Mouse (Mus musculus): Measurements from ENCODE around the gene C2cd4d. TPM values are rescaled to one million over a fixed set of nuclear protein-coding genes. Genes with fewer than 3 reads are reported as not detected.
A peak's percentile ranks its signal among the peaks of the same experiment; 100 is the strongest.

Gene C2cd4d
- polyA plus RNA-seq, 1 experiment, result 0.42 TPM

DNA sequence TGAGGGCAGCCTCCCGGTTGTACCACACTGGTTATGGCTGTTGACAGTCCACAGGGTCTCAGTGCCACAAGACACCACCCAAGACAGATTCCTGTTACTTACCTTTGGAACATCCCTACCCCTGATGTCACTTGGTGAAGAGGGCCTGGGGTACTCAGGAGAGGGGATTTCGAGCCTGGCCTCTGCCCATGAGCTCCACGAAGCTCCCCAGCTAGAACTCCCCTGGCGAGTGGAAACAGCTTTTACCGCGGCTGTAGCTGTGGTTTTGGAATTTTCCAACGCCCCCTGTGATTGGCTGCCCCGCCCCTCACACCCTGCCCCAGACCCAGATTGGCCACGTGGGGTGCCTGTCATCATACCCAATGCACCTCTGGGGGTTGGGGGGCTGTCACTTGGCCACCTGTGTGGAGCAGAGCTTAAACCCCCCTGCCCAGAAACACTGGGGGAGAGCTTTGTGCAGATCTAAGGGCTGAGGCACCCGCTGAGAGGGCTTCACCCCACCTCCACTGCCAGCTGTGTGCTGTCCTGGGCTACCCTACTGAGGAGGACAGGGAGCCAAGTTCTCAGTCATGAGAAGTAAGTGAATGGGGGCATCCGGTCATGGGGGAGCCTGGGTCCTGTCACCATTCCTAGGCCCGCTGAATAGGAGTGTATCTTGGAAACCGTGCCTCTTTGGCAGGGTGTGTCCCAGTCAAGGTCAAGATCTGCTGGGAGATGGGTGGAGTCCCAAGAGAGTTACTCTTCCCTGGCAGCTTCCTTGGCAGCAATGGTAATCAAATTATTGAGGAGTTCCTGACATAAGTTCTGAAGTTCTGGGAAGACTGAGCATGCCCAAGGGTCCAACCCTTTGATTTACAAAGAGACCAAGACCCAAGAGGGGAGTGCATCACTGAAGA, 15.0 kb downstream of the C2cd4d start:
- DNase-seq (ENCODE audit: low read depth), result no peak

GRCm38 (mm10) chr3:94379831-94380510, 17.7 kb downstream of the C2cd4d start:
- DNase-seq (ENCODE audit: low read depth), result no peak

DNA sequence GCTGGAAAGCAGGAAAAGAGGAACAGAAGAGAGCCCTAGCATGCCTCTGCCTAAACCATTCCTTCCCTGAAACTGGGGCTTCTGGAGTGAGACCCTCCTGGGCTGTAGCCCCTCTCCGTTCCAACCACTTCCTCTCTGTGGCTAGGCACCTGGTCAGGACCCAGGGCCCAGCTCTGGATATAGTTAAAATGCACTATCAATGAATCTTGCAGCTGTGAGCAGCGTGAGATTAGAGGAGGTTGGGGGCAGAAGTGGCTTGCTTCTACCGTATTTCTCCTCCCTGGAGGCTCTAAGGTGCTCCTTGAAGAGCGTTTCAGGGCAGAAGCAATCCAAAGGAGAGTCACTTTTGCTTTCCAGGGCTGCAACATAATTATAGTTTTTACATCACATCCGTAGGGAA, 20.1 kb downstream of the C2cd4d start:
- no peak for DNase-seq (ENCODE audit: low read depth)

DNA sequence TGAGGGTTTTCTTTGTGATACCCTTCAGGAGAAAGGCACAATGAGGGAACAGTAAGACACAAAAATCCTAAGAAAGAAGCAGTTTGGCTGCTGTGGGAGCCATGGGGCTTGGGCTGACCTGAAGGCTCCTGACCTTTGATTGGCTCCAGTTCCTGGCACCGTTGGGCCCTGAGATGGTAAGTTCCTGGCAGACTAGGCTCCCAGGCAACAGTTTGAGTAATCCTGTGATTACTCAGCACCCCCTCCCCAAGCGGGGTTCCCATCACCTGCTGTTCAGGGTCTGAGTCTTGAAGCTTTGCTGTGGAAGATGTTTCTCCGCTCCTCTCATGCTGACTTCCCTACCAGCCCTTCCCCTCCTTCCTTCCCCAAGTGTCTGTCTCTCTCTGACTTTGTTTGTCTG, 21.2 kb downstream of the C2cd4d start:
- no peak for DNase-seq (ENCODE audit: low read depth)

DNA sequence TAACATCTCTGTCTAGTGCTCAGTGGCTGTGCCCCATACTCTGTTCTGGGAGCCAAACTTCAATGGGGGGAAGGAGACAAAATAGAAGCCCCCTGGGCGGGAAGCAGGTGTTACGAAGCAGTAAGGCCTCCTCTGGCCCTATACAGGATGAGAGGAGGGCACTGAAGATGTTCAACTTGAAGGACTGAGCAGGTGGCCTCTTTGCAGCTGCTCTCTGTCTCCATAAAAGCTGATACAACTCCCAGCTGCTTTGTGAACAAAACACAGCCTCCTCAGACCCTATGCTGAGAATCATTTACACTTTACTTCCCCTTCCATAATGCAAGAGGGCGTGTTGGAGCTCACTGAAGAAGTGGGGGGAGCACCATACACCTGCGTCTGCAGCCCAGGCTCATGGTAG, 24.4 kb downstream of the C2cd4d start:
- no peak for DNase-seq (ENCODE audit: low read depth)

DNA sequence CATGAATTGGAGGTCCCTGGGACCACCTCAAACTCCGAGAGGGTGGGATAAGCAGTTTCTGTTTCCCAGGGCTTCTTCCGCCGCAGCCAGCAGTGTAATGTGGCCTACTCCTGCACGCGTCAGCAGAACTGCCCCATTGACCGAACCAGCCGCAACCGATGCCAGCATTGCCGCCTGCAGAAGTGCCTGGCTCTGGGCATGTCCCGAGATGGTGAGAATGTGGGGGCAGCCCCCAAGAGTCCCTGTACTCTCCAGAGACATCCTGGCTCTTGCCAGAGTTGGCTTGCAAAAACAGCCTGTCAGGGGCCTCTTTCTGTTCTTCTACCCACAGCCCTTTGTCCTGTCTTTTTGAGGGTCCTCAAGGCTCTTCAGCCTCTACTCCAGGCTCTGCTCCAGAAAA, 25.2 kb downstream of the C2cd4d start:
- no peak for DNase-seq (ENCODE audit: low read depth)

DNA sequence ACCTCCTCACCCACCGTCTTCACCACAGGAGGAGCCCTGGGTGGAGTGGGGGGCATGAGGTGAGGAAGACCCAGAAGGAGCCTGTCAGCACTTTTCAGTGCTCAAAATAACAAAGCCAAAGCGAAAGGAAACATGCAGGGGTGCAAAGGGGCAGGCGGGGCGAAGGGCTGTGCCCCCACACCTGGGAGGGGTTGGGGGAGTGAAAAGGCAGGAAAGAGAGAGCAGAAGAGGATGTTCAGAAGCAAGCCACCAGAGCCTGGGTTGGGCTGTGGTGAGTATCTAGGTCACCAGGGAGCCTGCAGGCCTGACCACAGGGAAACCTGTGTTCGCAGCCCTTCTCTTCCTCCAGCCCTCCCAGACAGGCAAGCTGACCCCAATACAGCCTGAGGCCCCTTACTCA, 25.8 kb downstream of the C2cd4d start:
- no peak for DNase-seq (ENCODE audit: low read depth)

DNA sequence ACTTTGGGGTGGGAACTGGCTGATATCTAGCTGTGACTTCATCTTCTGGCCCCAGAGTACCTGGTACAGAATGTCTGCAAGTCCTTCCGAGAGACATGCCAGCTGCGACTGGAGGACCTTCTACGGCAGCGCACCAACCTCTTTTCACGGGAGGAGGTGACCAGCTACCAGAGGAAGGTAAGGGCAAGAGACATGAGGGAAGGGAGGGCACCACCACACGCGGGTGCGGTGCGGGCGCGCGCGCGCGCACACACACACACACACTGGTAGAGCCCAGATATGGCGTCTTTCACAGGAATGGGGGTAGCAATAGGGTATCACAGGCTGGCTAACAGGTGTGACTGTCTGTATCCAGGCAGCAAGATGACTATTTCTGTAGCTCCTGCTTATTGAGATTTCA, 27.2 kb downstream of the C2cd4d start:
- no peak for DNase-seq (ENCODE audit: low read depth)

- DNase-seq (ENCODE audit: low read depth), result no peak
Observed at GRCm38 (mm10) chr3:94391001-94391400, 28.8 kb downstream of the C2cd4d start.

DNA sequence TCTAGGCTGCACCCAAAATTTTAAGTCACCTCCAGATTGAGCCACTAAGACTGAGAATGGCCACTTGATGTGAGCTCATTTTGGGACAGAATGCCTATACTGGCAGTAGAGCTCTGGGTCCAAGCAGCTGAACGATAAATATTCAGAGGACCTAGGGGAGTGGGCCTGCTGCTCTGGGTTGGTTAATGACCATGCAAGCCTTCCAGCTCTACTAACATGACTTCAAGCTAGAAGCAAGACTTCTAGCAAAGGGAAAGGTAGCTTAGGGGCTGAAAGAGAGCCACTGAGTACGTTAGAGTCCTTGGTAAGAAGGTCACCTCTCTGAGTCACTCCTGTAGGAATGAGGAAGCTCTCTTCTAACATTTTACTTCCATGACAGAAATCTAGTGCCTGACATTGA, 29.9 kb downstream of the C2cd4d start:
- no peak for DNase-seq (ENCODE audit: low read depth)

- no peak for DNase-seq (ENCODE audit: low read depth)
Observed at GRCm38 (mm10) chr3:94393049-94393448, 30.8 kb downstream of the C2cd4d start.

DNA sequence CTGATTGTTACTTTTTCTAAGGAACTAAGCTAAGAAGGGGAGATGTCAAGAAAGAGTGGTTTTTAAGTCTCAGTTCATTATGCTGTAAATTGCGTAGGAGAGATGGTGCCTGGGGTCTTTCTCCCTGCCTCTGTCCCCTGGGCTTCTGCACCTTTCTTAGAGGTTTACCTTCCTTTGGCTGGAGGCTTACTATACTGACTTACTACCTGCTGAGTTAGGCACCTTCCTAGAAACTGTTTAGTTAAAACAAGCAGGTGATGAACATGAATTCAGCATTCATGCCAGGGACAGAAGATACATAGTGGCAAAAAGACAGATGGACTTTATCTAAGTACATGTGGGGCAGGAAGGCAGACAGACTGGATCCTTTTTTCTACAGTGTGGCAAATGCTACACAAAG, 34.1 kb downstream of the C2cd4d start:
- no peak for DNase-seq (ENCODE audit: low read depth)

- no peak for DNase-seq (ENCODE audit: low read depth)
Observed at GRCm38 (mm10) chr3:94396851-94397250, 34.6 kb downstream of the C2cd4d start.

DNA sequence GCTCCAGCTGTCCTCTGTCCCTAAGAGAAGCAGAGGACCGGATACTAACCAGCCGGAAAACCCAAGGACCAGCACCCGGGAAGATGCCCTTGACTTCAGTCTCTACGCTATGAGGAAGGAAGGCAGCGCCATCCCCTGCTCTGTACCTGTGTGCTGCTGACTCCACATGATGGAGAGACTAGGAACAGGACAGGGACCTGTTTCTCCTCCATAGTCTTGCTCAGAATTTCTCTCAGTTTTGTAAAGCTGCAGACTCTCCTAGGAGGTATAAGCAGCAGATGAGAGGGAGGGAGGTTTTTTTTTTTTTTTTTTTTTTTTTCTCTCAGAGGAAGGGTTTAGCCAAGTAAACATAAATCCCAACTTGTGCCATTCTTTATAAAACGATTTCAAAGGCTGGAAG, 36.0 kb downstream of the C2cd4d start, which contains the start of gene Lingo4:
Gene Lingo4 (plus strand): TSS at position 301 of the 400 bp plus-strand sequence.
- DNase-seq (ENCODE audit: low read depth), result no peak

GRCm38 (mm10) chr3:94398943-94399481, 36.8 kb downstream of the C2cd4d start:
- DNase-seq (ENCODE audit: low read depth), result no peak

GRCm38 (mm10) chr3:94399663-94400310, 37.5 kb downstream of the C2cd4d start:
- DNase-seq (ENCODE audit: low read depth), result no peak

GRCm38 (mm10) chr3:94402451-94402850, 40.2 kb downstream of the C2cd4d start:
- no peak for DNase-seq (ENCODE audit: low read depth)

DNA sequence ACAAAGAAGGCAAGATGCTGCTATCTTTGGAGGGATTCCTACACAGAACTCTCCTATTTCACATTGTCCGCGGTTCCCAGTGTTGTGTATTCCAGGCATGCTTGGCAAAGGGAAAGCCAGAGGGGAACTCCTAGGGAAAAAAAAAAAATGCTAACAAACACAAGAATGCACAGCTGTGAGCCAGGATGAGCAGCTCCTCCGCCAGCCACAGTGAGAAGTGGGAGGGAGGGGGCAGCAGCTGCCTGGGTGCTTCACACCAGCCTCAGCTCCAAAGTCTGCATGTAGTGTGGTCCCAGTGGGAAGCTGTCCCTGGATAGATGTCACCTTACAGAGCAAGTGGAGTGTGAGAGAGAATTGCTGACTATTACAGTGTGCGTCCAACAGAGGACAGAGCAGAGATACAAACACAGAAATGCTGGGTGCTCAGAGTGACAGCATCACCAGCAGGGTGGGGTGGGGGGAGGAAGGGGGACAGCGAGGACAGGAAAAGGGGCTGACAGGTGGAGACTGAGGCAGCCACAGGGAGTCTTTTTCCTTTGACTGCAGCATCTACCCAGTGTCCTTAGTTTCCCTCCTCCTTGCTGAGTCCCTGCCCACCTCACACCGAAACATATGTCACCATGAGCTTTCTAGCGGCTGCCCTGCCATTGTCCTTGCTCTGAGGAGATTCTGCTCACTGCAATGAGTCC, 42.3 kb downstream of the C2cd4d start:
- DNase-seq (ENCODE audit: low read depth), result no peak

DNA sequence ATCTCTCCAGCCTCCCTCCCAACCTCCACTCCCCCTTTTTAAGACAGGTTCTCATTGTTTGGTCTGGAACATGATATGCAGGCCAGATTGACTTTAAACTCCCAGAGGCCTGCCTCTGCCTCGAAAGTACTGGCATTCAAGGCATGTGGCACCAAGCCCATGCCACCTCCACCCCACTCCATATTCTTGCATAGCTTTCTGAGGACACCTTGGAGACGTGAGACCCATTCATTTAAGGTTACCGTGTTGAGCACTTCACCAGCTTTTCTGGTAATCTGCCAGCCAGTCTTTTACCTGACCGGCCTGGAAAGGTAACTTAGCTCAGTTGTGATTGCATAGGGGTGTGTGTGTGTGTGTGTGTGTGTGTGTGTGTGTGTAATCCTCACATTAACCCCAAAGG, 43.3 kb downstream of the C2cd4d start:
- DNase-seq (ENCODE audit: low read depth), result peak; percentile 4

GRCm38 (mm10) chr3:94412530-94412929, 50.3 kb downstream of the C2cd4d start:
- no peak for DNase-seq (ENCODE audit: low read depth)

GRCm38 (mm10) chr3:94413031-94413679, 50.9 kb downstream of the C2cd4d start, which contains the start of gene Tdrkh:
Gene Tdrkh (plus strand): TSS chr3:94413273.
- peak; percentile 63 for DNase-seq (ENCODE audit: low read depth)

All from gonadal fat pad, adult 2 months (tissue).